25 mouse cellular contexts compared by ENCODE assay signal in genomic region chr14:38847566-38847965, GRCm38 (mm10).
A peak's percentile ranks its signal among the peaks of the same experiment; 100 is the strongest.
DNase-seq lines count a peak whose midpoint lies in the region; ATAC-seq and TF ChIP-seq lines count a peak whose summit lies in the region.
"Had no signal": no experiment of that assay in that cellular context is flagged by ENCODE, and none has a peak within 500 bp of the region (broad histone marks: within the 10 kb centered on the region; RNA-seq: fewer than 3 reads in every experiment).

No protein-coding gene starts in this region.

- H3K9me3 ChIP-seq in hindbrain, embryonic 16.5 days (ENCODE audit: control insufficient read depth, low read length) = no peaks in the 10 kb centered on the region
- H3K9me3 ChIP-seq in hindbrain, embryonic 13.5 days = no peaks in the 10 kb centered on the region
- H3K9me3 ChIP-seq: forebrain, embryonic 10.5 days; heart, embryonic 12.5 days; limb, embryonic 12.5 days; midbrain, embryonic 13.5 days; neural tube, embryonic 12.5 days had no signal

- H3K4me1 ChIP-seq in hindbrain, embryonic 16.5 days (ENCODE audit: control insufficient read depth, insufficient read depth, low read depth, low read length) = no peaks in the 10 kb centered on the region
- no peaks in the 10 kb centered on the region for H3K4me1 ChIP-seq in hindbrain, embryonic 13.5 days (replicated peaks)
- peaks cover 9% of the 10 kb centered on the region; the same call in 1 of the 2 replicates for H3K4me1 ChIP-seq in cerebellum, adult 2 months (ENCODE audit: control insufficient read depth, insufficient read depth, low read length)
- H3K4me1 ChIP-seq: forebrain, embryonic 10.5 days; heart, embryonic 12.5 days; limb, embryonic 12.5 days; midbrain, embryonic 13.5 days; neural tube, embryonic 12.5 days had no signal

- peak; percentile 76 for ATAC-seq in hindbrain, embryonic 16.5 days
- no peak for ATAC-seq in hindbrain, embryonic 13.5 days (ENCODE audit: low FRiP score)
- ATAC-seq: forebrain, embryonic 16.5 days; intestine, postnatal 0 days; liver, postnatal 0 days; midbrain, embryonic 13.5 days had no signal

- H3K4me2 ChIP-seq in hindbrain, embryonic 16.5 days (ENCODE audit: low read length) = no peak overlapping the region
- H3K4me2 ChIP-seq in hindbrain, embryonic 13.5 days = no peak overlapping the region
- H3K4me2 ChIP-seq: heart, embryonic 12.5 days; hindbrain, embryonic 14.5 days; limb, embryonic 12.5 days; liver, embryonic 11.5 days; midbrain, embryonic 13.5 days; neural tube, embryonic 12.5 days had no signal

- TF ChIP-seq POLR2A in cerebellum, adult 2 months (IDR thresholded peaks at IDR 0.05; ENCODE audit: borderline replicate concordance, insufficient read depth, low read length) = no peak

- H3K27ac ChIP-seq in hindbrain, embryonic 16.5 days (ENCODE audit: low read depth, low read length) = no peak overlapping the region
- no peak overlapping the region for H3K27ac ChIP-seq in hindbrain, embryonic 13.5 days
- H3K27ac ChIP-seq in cerebellum, adult 2 months (ENCODE audit: insufficient read depth, low read length) = no peak overlapping the region; the same call in 1 of the 2 replicates
- H3K27ac ChIP-seq: forebrain, embryonic 10.5 days; hindbrain, embryonic 14.5 days; limb, embryonic 12.5 days; midbrain, embryonic 13.5 days; neural tube, embryonic 12.5 days had no signal

- no peaks in the 10 kb centered on the region for H3K27me3 ChIP-seq in hindbrain, embryonic 16.5 days (replicated peaks; ENCODE audit: control insufficient read depth, insufficient read depth, low read length)
- H3K27me3 ChIP-seq in hindbrain, embryonic 13.5 days = no peaks in the 10 kb centered on the region
- H3K27me3 ChIP-seq in cerebellum, adult 2 months (ENCODE audit: control insufficient read depth, insufficient read depth, low read length) = no peaks in the 10 kb centered on the region
- H3K27me3 ChIP-seq: heart, embryonic 12.5 days; limb, embryonic 12.5 days; midbrain, embryonic 13.5 days; neural tube, embryonic 12.5 days had no signal

- TF ChIP-seq CTCF in cerebellum, adult 2 months (IDR thresholded peaks at IDR 0.05; ENCODE audit: borderline replicate concordance, insufficient read depth, low read depth, low read length) = no peak

- H3K9ac ChIP-seq in hindbrain, embryonic 16.5 days (ENCODE audit: low read depth, low read length) = no peak overlapping the region
- no peak overlapping the region for H3K9ac ChIP-seq in hindbrain, embryonic 13.5 days
- H3K9ac ChIP-seq: heart, embryonic 12.5 days; hindbrain, embryonic 14.5 days; limb, embryonic 12.5 days; liver, postnatal 0 days; midbrain, embryonic 13.5 days; neural tube, embryonic 12.5 days had no signal

- WGBS in hindbrain, embryonic 16.5 days = 81% methylated on average over 1 of the region's 1 CpGs
- WGBS in hindbrain, embryonic 13.5 days = 97% methylated on average over 1 of the region's 1 CpGs
- WGBS in cerebellum, adult 2 months = 5% methylated on average over 1 of the region's 1 CpGs

- peak; percentile 92 for DNase-seq in brain, adult 2 months (ENCODE audit: low read depth, low spot score)
- DNase-seq in cerebellum, adult 2 months = peak; percentile 83 to 94
- DNase-seq in cerebellum, postnatal 25 days = peak; percentile 86 to 89
- DNase-seq in lung, postnatal 4 days = no peak
- DNase-seq in Muller cell, postnatal 12 days (ENCODE audit: inconsistent ontology term) = no peak
- DNase-seq in heart, postnatal 36 days = no peak
- DNase-seq: adrenal gland, postnatal 36 days; gastrocnemius, postnatal 14 days; heart, adult 18-20 months; heart, postnatal 10 days; kidney, postnatal 25 days; liver, postnatal 0 days; lung, postnatal 10 days; retina, postnatal 1 day had no signal

- no peaks in the 10 kb centered on the region for H3K36me3 ChIP-seq in hindbrain, embryonic 16.5 days (ENCODE audit: control insufficient read depth, insufficient read depth, low read length)
- H3K36me3 ChIP-seq in hindbrain, embryonic 13.5 days = no peaks in the 10 kb centered on the region
- H3K36me3 ChIP-seq: forebrain, embryonic 10.5 days; heart, embryonic 12.5 days; limb, embryonic 12.5 days; midbrain, embryonic 13.5 days; neural tube, embryonic 12.5 days had no signal

- intact Hi-C loops in heart, postnatal 36 days (cut with DNase I) = no loop called here

- H3K4me3 ChIP-seq in hindbrain, embryonic 16.5 days (ENCODE audit: low read length) = no peak overlapping the region
- H3K4me3 ChIP-seq in hindbrain, embryonic 13.5 days = no peak overlapping the region
- no peak overlapping the region for H3K4me3 ChIP-seq in cerebellum, adult 2 months (replicated peaks; ENCODE audit: insufficient read depth, low read depth, low read length)
- H3K4me3 ChIP-seq: forebrain, embryonic 10.5 days; heart, embryonic 12.5 days; limb, embryonic 12.5 days; midbrain, embryonic 13.5 days; neural tube, embryonic 12.5 days had no signal

Comparison
In these comparisons a context has a peak if more than half of its experiments do, and no peak if none do; other contexts are left out.
1. DNase-seq: peak in brain, adult 2 months (single experiment), cerebellum, adult 2 months (2 of 2) and cerebellum, postnatal 25 days (2 of 2); none in lung, postnatal 4 days (0 of 2), Muller cell, postnatal 12 days (single experiment) and heart, postnatal 36 days (0 of 2).